Mouse (Mus musculus): Measurements from ENCODE around the gene Slc37a1.

GRCm38 (mm10) chr17:31344816-31345215 lies 58.2 kb downstream of the Slc37a1 start:
- TF ChIP-seq CTCF (IDR thresholded peaks at IDR 0.05; ENCODE audit: low read depth), result no peak
- no peak for TF ChIP-seq EP300 (IDR thresholded peaks at IDR 0.05; ENCODE audit: low read depth)

All from liver, postnatal 0 days (tissue).